Mouse (Mus musculus) brain, embryonic 18.5 days (tissue): ENCODE results near the gene Tbx15.

Source experiments
- DNase-seq: peaks from one replicate; pipeline ENCODE4 v3.0.0-alpha.2; 2012; ENCODE audit warnings: low read depth, low spot score

Gene Tbx15

DNA sequence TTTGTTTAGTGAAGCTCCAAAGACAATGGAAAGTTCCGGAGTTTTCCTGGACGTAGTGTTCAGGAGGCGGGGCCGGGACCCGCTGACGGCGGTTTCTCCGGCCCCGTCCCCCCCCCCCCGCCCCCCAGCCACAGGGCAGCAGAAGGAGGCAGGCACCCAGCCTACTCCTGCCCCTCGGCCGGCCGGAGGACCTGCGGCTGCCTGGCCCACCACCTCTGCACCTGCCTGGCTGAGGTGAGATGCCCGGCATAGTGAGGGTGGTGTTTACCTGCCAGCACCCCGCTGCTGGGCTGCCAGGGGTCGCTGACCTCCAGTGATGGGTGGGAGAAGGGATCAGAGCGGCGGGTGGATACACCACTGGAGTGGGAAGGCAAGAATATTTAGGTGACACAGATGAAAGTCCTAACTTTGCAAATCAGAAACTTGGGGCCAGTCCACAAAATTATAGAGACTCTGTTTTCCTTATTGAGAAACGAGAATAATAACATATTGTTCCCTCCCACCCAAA lies at the start of gene Tbx15:
Tbx15 (plus strand) TSS at position 169 of the 508 bp plus-strand sequence.
- DNase-seq: no peak

- no peak for DNase-seq
Measured at GRCm38 (mm10) chr3:99193576-99193975, 46.6 kb upstream of the Tbx15 start.

GRCm38 (mm10) chr3:99203331-99203730 lies 36.9 kb upstream of the Tbx15 start:
- no peak for DNase-seq

DNA sequence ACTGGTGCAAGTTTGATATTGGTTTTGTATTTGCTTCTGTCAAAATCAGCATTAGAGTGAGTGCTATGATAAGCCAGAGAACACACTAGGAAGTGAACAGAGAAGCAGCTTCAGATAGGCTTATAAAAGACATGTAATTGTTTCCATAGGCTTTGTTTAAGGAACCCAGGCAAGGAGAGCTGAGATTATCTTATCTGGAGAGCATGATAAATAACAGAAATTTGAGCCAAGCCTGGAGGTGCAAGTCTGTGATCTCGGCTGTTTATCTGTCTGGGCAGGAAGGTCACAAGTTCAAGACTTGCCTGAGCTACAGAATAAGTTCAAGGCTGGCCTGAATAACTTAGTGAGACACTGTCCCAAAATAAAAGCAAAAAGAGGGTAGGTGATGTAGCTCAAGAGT lies 31.8 kb upstream of the Tbx15 start:
- DNase-seq: no peak

- DNase-seq: no peak
Measured at GRCm38 (mm10) chr3:99211105-99211698, 29.0 kb upstream of the Tbx15 start.

DNA sequence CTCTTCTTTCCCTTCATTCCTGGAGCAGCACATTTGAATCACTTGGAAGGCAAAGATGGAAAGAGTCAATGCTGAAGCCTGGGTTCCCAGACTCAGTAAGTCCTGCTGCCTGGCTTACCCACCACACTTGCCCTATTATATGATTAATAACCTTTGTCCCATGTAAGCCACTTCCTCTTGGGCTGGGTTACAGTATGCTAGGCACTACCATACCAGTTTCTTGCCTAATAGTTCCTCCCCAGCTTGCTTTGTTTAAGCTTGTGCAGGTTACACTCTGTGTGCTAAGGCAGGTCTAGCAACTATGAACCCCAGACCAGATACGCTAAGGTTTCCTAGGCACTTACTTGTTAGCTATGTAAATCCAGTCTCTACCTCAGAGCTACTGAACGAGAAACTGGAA lies 12.4 kb upstream of the Tbx15 start:
- DNase-seq: no peak

- DNase-seq: no peak
Measured at GRCm38 (mm10) chr3:99233393-99234318, 6.5 kb upstream of the Tbx15 start.

DNA sequence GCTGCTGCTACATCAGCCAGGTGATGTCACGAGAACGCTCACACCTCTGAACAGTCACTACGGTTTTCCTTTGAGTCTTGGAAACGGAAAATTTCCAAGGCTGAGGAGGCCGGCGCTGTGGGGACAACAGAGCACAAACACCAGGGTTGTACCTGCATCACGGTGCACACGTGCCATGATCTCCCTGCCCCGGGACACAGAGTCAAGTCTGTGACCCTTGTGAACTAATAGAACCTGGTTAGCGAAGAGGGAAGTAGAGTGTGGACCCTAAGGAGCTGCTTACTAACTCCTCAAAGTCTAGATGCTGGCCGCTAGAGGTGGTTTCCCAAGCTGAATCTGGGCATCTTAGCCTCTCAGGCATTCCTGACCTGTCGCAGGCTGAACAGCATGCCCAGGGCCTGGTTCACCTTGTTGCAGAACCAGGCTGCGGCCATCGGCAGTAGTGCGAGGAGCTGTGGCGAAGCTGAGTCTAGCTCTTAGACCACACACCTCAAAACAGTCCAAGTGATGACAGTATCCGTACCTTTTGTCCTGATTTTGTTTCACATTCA lies 5.8 kb upstream of the Tbx15 start:
- DNase-seq: no peak

GRCm38 (mm10) chr3:99235116-99235803 lies 4.9 kb upstream of the Tbx15 start:
- no peak for DNase-seq

- no peak for DNase-seq
Measured at GRCm38 (mm10) chr3:99235804-99236755, 4.1 kb upstream of the Tbx15 start.

GRCm38 (mm10) chr3:99238691-99239090 lies 1.5 kb upstream of the Tbx15 start:
- DNase-seq: no peak

DNA sequence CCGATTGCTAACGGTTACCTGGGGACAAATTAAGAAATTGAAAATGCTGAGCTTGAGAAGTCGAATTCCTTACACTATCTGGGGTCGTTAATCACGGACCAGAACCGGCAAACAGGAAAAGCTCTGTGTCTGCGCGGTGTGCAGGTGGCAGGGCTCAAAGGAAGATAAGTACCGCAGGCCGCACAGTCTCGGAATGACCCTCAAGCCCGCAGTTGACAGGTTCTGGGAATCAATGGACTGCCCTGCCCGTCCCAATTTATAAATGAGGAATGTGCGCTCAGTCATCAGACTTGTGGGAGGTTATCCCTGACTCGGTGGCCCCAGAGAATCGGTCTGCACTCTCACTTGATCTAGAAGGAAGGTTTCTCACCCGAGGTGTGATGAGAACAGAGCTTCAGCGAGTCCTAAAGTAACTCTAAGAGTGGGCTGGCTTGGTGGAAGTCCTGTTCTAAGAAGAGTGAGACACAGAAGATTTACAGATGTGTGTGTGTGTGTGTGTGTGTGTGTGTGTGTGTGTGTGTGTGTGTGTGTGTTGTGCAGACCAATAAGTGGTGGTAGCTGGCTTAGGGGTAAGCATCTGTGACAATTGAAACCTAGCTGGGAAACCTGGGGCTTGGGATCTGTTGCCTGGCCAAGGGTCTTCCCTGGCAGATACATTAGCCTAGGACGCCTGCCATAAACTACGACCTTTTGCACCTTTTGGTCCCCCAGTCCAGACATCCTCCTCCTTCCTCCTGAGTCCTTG lies 708 bp upstream of the Tbx15 start:
- DNase-seq: no peak

DNA sequence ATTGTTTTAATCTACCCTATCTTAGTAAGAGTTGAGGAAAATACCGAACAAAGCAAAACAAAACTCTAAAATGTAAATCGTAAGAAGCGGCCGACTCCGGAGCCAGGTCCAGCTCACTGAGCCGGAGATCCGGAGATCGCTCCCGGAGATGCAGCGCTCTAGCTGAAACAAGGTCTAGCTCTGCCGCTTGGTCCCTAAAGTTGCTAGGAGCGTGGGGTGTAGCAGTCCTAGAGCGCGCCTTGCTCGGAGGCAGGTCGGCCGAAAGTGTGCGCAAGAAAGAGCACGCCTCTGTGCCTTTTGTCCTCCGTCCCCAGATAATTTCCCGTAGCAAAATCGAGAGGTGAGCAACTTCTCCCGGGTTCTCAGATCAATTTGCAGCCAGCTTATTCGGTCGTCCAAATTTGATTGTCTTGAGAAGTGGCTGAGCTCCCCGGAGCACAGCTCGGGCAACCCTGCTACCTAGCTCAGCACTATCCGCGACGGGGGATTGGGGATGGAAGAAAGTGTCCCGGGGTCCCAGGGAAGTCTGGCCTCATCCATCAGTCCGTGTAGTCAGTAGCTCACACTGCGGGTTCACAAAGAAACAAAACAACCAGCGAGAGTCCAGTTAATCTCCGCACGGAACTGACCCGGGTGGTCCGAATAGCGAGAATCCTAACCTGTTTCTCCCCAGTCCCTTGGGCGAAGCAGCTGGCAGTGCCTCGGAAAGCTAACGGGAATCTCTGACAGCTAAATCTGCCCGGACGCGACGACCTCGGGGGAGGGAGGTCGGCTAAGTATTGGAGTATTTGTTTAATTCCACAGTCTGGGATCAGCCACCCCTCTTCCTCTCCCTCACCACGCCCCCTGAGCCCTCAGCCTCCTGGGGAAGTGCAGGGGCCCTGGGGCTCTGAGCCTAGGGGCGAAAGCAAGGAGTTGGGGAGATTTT lies 894 bp downstream of the Tbx15 start:
- DNase-seq: no peak

GRCm38 (mm10) chr3:99242481-99242880 lies 2.3 kb downstream of the Tbx15 start:
- no peak for DNase-seq

- no peak for DNase-seq
Measured at GRCm38 (mm10) chr3:99245341-99245740, 5.2 kb downstream of the Tbx15 start.

DNA sequence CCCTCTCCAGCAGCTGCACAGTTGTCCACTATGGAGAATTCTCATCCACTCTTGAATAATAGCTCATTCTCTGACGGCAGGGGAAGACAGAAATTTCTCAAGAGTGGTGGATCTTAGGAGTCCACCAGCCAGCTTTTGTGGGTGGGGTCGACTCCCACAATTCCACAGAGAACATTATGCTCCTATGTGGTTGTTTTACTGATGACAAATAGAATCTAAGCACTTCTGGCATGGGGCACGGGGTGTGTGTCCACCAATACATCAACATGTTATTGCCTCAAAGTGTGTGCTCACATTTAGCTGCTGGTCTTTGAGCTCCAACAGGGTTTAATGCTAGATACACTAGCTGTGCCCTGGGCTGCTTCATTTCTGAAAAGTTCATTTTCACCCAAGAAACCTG lies 6.4 kb downstream of the Tbx15 start:
- no peak for DNase-seq

DNA sequence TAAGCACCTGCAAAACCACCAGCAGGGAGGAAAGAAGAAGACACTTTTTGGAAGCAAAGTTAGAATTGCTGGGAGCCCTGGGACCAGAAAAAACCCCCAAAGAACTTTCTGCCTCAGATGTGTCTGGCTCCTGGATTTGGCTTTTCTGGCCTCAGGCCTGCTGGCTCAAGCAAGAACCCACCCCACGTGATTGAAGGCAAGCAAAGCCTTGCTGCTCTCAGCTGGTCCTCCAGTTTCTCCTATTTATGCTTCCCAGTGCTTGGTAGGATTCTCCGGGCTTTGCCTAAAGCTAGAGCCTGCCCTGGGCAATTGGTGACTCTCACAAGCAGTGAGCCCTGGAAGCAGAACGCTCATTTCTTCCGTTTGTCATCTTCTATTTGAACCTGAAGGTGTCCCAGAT lies 7.4 kb downstream of the Tbx15 start:
- DNase-seq: no peak

GRCm38 (mm10) chr3:99247996-99248801 lies 8.0 kb downstream of the Tbx15 start:
- no peak for DNase-seq
